Mouse (Mus musculus): ENCODE data around the gene Ank3. TPM values are rescaled to one million over a fixed set of nuclear protein-coding genes. Genes with fewer than 3 reads are reported as not detected.

Gene Ank3
- polyA plus RNA-seq, 1 experiment from 2014 or later, result 48.8 TPM

GRCm38 (mm10) chr10:70021667-70022066 lies 623.1 kb downstream of the Ank3 start:
- Histone ChIP-seq H3K9ac (ENCODE audit: low read depth, low read length) (no peak overlapping the region), H3K9me3 (replicated peaks; ENCODE audit: low read length) (no peaks in the 10 kb centered on the region), H3K4me2 (ENCODE audit: low read length) (no peak overlapping the region), H3K4me3 (replicated peaks; ENCODE audit: low read depth, low read length) (no peak overlapping the region), H3K36me3 (ENCODE audit: insufficient read depth, low read length) (peaks cover 13% of the 10 kb centered on the region), H3K27me3 (ENCODE audit: insufficient read depth, low read length) (no peaks in the 10 kb centered on the region), H3K27ac (no peak overlapping the region), H3K4me1 (replicated peaks; ENCODE audit: insufficient read depth, low read length) (no peaks in the 10 kb centered on the region)
- TF ChIP-seq CTCF (IDR thresholded peaks at IDR 0.05; ENCODE audit: low read depth), result peak; percentile 62
- no peak for ATAC-seq (replicated peaks; ENCODE audit: low FRiP score, low read depth)
- peak; percentile 27 for DNase-seq (ENCODE audit: low spot score)
- 82% methylated on average over 10 of the region's 10 CpGs for WGBS

GRCm38 (mm10) chr10:70022596-70022995 lies 624.0 kb downstream of the Ank3 start:
- Histone ChIP-seq H3K9ac (ENCODE audit: low read depth, low read length) (no peak overlapping the region), H3K36me3 (ENCODE audit: insufficient read depth, low read length) (peaks cover 13% of the 10 kb centered on the region), H3K27ac (no peak overlapping the region), H3K4me3 (replicated peaks; ENCODE audit: low read depth, low read length) (no peak overlapping the region), H3K4me2 (ENCODE audit: low read length) (no peak overlapping the region), H3K27me3 (ENCODE audit: insufficient read depth, low read length) (no peaks in the 10 kb centered on the region), H3K4me1 (replicated peaks; ENCODE audit: insufficient read depth, low read length) (no peaks in the 10 kb centered on the region), H3K9me3 (replicated peaks; ENCODE audit: low read length) (no peaks in the 10 kb centered on the region)
- TF ChIP-seq CTCF (IDR thresholded peaks at IDR 0.05; ENCODE audit: low read depth), result no peak
- DNase-seq (ENCODE audit: low spot score) (no peak), ATAC-seq (replicated peaks; ENCODE audit: low FRiP score, low read depth) (no peak)
- 32% methylated on average over 5 of the region's 5 CpGs for WGBS

GRCm38 (mm10) chr10:70023861-70024260 lies 625.3 kb downstream of the Ank3 start:
- H3K9me3 ChIP-seq (replicated peaks; ENCODE audit: low read length), result no peaks in the 10 kb centered on the region

GRCm38 (mm10) chr10:70031942-70032341 lies 633.4 kb downstream of the Ank3 start:
- no peak overlapping the region for H3K4me2 ChIP-seq (ENCODE audit: low read length)
- WGBS, result 91% methylated on average over 8 of the region's 8 CpGs
- no peaks in the 10 kb centered on the region for H3K9me3 ChIP-seq (replicated peaks; ENCODE audit: low read length)
- H3K36me3 ChIP-seq (ENCODE audit: insufficient read depth, low read length), result no peaks in the 10 kb centered on the region
- no peak for TF ChIP-seq CTCF (IDR thresholded peaks at IDR 0.05; ENCODE audit: low read depth)
- no peak overlapping the region for H3K4me3 ChIP-seq (replicated peaks; ENCODE audit: low read depth, low read length)
- ATAC-seq (replicated peaks; ENCODE audit: low FRiP score, low read depth), result no peak
- H3K9ac ChIP-seq (ENCODE audit: low read depth, low read length), result no peak overlapping the region
- H3K4me1 ChIP-seq (replicated peaks; ENCODE audit: insufficient read depth, low read length), result no peaks in the 10 kb centered on the region
- DNase-seq (ENCODE audit: low spot score), result no peak
- no peak overlapping the region for H3K27ac ChIP-seq
- H3K27me3 ChIP-seq (ENCODE audit: insufficient read depth, low read length), result no peaks in the 10 kb centered on the region

More at GRCm38 (mm10) chr10:70023861-70024260, 625.3 kb downstream of the Ank3 start:
- Histone ChIP-seq H3K27ac (no peak overlapping the region), H3K27me3 (ENCODE audit: insufficient read depth, low read length) (no peaks in the 10 kb centered on the region), H3K4me2 (ENCODE audit: low read length) (no peak overlapping the region), H3K4me3 (replicated peaks; ENCODE audit: low read depth, low read length) (no peak overlapping the region), H3K36me3 (ENCODE audit: insufficient read depth, low read length) (peaks cover 13% of the 10 kb centered on the region), H3K4me1 (replicated peaks; ENCODE audit: insufficient read depth, low read length) (no peaks in the 10 kb centered on the region), H3K9ac (ENCODE audit: low read depth, low read length) (no peak overlapping the region)
- no peak for DNase-seq (ENCODE audit: low spot score)
- TF ChIP-seq CTCF (IDR thresholded peaks at IDR 0.05; ENCODE audit: low read depth), result no peak
- no peak for ATAC-seq (replicated peaks; ENCODE audit: low FRiP score, low read depth)
- WGBS, result 80% methylated on average over 11 of the region's 11 CpGs

GRCm38 (mm10) chr10:70032982-70033381 lies 634.4 kb downstream of the Ank3 start:
- no peak overlapping the region for H3K27ac ChIP-seq
- TF ChIP-seq CTCF (IDR thresholded peaks at IDR 0.05; ENCODE audit: low read depth), result no peak
- H3K9ac ChIP-seq (ENCODE audit: low read depth, low read length), result no peak overlapping the region
- H3K4me3 ChIP-seq (replicated peaks; ENCODE audit: low read depth, low read length), result no peak overlapping the region
- H3K4me2 ChIP-seq (ENCODE audit: low read length), result no peak overlapping the region
- 88% methylated on average over 9 of the region's 9 CpGs for WGBS
- H3K36me3 ChIP-seq (ENCODE audit: insufficient read depth, low read length), result no peaks in the 10 kb centered on the region
- H3K27me3 ChIP-seq (ENCODE audit: insufficient read depth, low read length), result no peaks in the 10 kb centered on the region
- no peaks in the 10 kb centered on the region for H3K9me3 ChIP-seq (replicated peaks; ENCODE audit: low read length)
- DNase-seq (ENCODE audit: low spot score) (no peak), ATAC-seq (replicated peaks; ENCODE audit: low FRiP score, low read depth) (no peak)
- H3K4me1 ChIP-seq (replicated peaks; ENCODE audit: insufficient read depth, low read length), result no peaks in the 10 kb centered on the region

- no peak overlapping the region for H3K4me2 ChIP-seq (ENCODE audit: low read length)
- no peak overlapping the region for H3K9ac ChIP-seq (ENCODE audit: low read depth, low read length)
- 56% methylated on average over 3 of the region's 3 CpGs for WGBS
- no peaks in the 10 kb centered on the region for H3K27me3 ChIP-seq (ENCODE audit: insufficient read depth, low read length)
- H3K36me3 ChIP-seq (ENCODE audit: insufficient read depth, low read length), result no peaks in the 10 kb centered on the region
- no peak for ATAC-seq (replicated peaks; ENCODE audit: low FRiP score, low read depth)
- no peak for TF ChIP-seq CTCF (IDR thresholded peaks at IDR 0.05; ENCODE audit: low read depth)
- H3K4me1 ChIP-seq (replicated peaks; ENCODE audit: insufficient read depth, low read length), result no peaks in the 10 kb centered on the region
- no peak overlapping the region for H3K27ac ChIP-seq
- H3K9me3 ChIP-seq (replicated peaks; ENCODE audit: low read length), result no peaks in the 10 kb centered on the region
- peak; percentile 70 for DNase-seq (ENCODE audit: low spot score)
- no peak overlapping the region for H3K4me3 ChIP-seq (replicated peaks; ENCODE audit: low read depth, low read length)
Measured at GRCm38 (mm10) chr10:70033856-70034255, 635.3 kb downstream of the Ank3 start.

GRCm38 (mm10) chr10:70039871-70040291 lies 641.3 kb downstream of the Ank3 start:
- Histone ChIP-seq H3K4me1 (replicated peaks; ENCODE audit: insufficient read depth, low read length) (no peaks in the 10 kb centered on the region), H3K27ac (no peak overlapping the region), H3K9me3 (replicated peaks; ENCODE audit: low read length) (no peaks in the 10 kb centered on the region), H3K27me3 (ENCODE audit: insufficient read depth, low read length) (no peaks in the 10 kb centered on the region), H3K4me3 (replicated peaks; ENCODE audit: low read depth, low read length) (no peak overlapping the region), H3K36me3 (ENCODE audit: insufficient read depth, low read length) (no peaks in the 10 kb centered on the region), H3K4me2 (ENCODE audit: low read length) (peak overlapping the region; percentile 25; the same call in 1 of the 2 replicates), H3K9ac (ENCODE audit: low read depth, low read length) (no peak overlapping the region)
- ATAC-seq (replicated peaks; ENCODE audit: low FRiP score, low read depth) (no peak), DNase-seq (ENCODE audit: low spot score) (peak; percentile 34)
- no peak for TF ChIP-seq CTCF (IDR thresholded peaks at IDR 0.05; ENCODE audit: low read depth)
- WGBS, result 35% methylated on average over 17 of the region's 17 CpGs

Data from kidney, postnatal 0 days (tissue).